Mouse (Mus musculus) heart, postnatal 14 days (tissue): ENCODE data around the gene Derl2. TPM values are rescaled to one million over a fixed set of nuclear protein-coding genes. Genes with fewer than 3 reads are reported as not detected.

Experiments
- DNase-seq, 2 experiments: peaks; one replicate each; pipeline ENCODE4 v3.0.0; 2021 to 2022
- intact Hi-C: fragments of 180-260 bp; cut with DNase I; formaldehyde crosslinking; loops from one replicate; pipeline ENCODE4 v1.15.1; 2025
- total RNA-seq, 2 experiments: library from RNA; stranded (reverse); gene quantifications; 2 replicates each; pipeline ENCODE4 v1.2.3; 2021

Derl2 gene
- total RNA-seq, 2 experiments from 2014 or later = 24.8 to 26.5 TPM

GRCm38 (mm10) chr11:70982557-70983228 lies 36.9 kb downstream of the Derl2 start, which contains the start of gene C1qbp:
Gene C1qbp, minus strand, starts transcription at chr11:70983026.
- intact Hi-C loops = no loop called here

GRCm38 (mm10) chr11:70982030-70982429 lies 37.6 kb downstream of the Derl2 start:
- intact Hi-C loops = no loop called here
- DNase-seq = no peak

More at GRCm38 (mm10) chr11:70982557-70983228, 36.9 kb downstream of the Derl2 start, which contains the start of gene C1qbp:
- DNase-seq = peak; percentile 97 to 99

GRCm38 (mm10) chr11:70980751-70981510 lies 38.7 kb downstream of the Derl2 start:
- no peak for DNase-seq
- intact Hi-C loops = no loop called here

GRCm38 (mm10) chr11:70980232-70980631 lies 39.4 kb downstream of the Derl2 start:
- intact Hi-C loops = no loop called here
- DNase-seq = no peak

GRCm38 (mm10) chr11:70977293-70977692 lies 42.3 kb downstream of the Derl2 start:
- DNase-seq = no peak
- intact Hi-C loops = no loop called here

GRCm38 (mm10) chr11:70975193-70975592 lies 44.4 kb downstream of the Derl2 start:
- DNase-seq = no peak
- intact Hi-C loops = no loop called here

- intact Hi-C loops = no loop called here
Observed at GRCm38 (mm10) chr11:70973947-70974346, 45.7 kb downstream of the Derl2 start.

GRCm38 (mm10) chr11:70972586-70972985 lies 47.1 kb downstream of the Derl2 start:
- DNase-seq = no peak
- intact Hi-C loops = no loop called here

More at GRCm38 (mm10) chr11:70973947-70974346, 45.7 kb downstream of the Derl2 start:
- DNase-seq = no peak

- no peak for DNase-seq
- intact Hi-C loops = no loop called here
Observed at GRCm38 (mm10) chr11:70970560-70971540, 48.8 kb downstream of the Derl2 start.

- intact Hi-C loops = no loop called here
- peak; percentile 89 for DNase-seq
Observed at GRCm38 (mm10) chr11:70969821-70970559, 49.7 kb downstream of the Derl2 start, which contains the start of the genes Nup88 and Rpain. Gene Nup88, minus strand, starts transcription at chr11:70969973. Gene Rpain, plus strand, starts transcription at chr11:70970213.

- no peak for DNase-seq
- intact Hi-C loops = no loop called here
Observed at GRCm38 (mm10) chr11:70969271-70969794, 50.3 kb downstream of the Derl2 start.

GRCm38 (mm10) chr11:70964222-70964907 lies 55.3 kb downstream of the Derl2 start:
- no peak for DNase-seq
- intact Hi-C loops = no loop called here

GRCm38 (mm10) chr11:70960786-70961554 lies 58.7 kb downstream of the Derl2 start:
- DNase-seq = no peak
- intact Hi-C loops = no loop called here

Other genes with a start within 250 kb of the Derl2 start
- gene Scimp, start 207.3 kb downstream of the Derl2 start, total RNA-seq = under 1 TPM; 0.29 to 0.55 TPM
- 10 to 100 TPM; 32.8 to 34.8 TPM for gene Rabep1, start 175.1 kb downstream of the Derl2 start, total RNA-seq
- 10 to 100 TPM; 46.8 to 49.6 TPM for gene Nup88, start 49.9 kb downstream of the Derl2 start, total RNA-seq
- 10 to 100 TPM; 17.4 to 18.1 TPM for gene Rpain, start 49.6 kb downstream of the Derl2 start, total RNA-seq
- 100 to 1,000 TPM; 202 to 214 TPM for gene C1qbp, start 36.8 kb downstream of the Derl2 start, total RNA-seq
- 10 to 100 TPM; 10.7 to 11.6 TPM for gene Dhx33, start 15.4 kb downstream of the Derl2 start, total RNA-seq
- 10 to 100 TPM in 1 of 2 experiments, 1 to 10 TPM in 1; 7.1 to 10.6 TPM for gene Mis12, start 230 bp downstream of the Derl2 start, total RNA-seq
- under 1 TPM; 0.76 to 0.86 TPM for gene 6330403K07Rik, start 13.7 kb upstream of the Derl2 start, total RNA-seq
- gene Nlrp1a, start 124.9 kb upstream of the Derl2 start, total RNA-seq = 1 to 10 TPM; 1.1 to 1.4 TPM
- under 1 TPM; 0.12 to 0.17 TPM for gene Nlrp1b, start 210.9 kb upstream of the Derl2 start, total RNA-seq